Mouse (Mus musculus): ENCODE data around the gene Cryzl2.

The Cryzl2 gene

GRCm38 (mm10) chr1:157536471-157536870, 78.1 kb downstream of the Cryzl2 start:
- peak; percentile 66 for DNase-seq

DNA sequence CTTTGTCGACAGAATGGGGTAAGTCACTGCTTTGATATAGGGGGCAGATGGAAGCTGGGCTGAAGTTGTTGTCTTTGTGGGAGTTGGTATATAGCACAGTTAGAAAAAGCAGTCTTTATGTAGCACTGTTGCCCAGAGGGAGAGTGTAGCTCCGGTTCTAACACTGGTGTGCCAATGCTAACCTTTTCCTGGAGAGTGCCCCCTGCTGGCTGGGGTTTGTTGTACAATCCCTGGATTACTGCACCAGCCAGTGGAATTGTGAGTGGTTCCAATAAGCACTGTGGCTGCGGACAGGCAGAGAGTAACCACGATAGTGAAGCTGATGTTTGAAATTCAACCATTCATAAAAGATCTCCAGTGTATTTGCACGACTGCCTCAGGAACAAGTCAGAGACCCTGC, 79.3 kb downstream of the Cryzl2 start:
- peak; percentile 44 for DNase-seq

Measured in kidney, postnatal 10 days (tissue).